Mouse (Mus musculus) embryonic fibroblast, embryonic 13.5 days (primary cell): ENCODE results near the gene Nr2e1.

ENCODE experiments used
- CTCF ChIP-seq: IDR thresholded peaks from 2 replicates; pipeline ENCODE4 v1.5.1; 2011; ENCODE audit warnings: mild to moderate bottlenecking, control low read depth, low read length, moderate library complexity, borderline replicate concordance; ENCODE audit not compliant: insufficient read depth
- POLR2A ChIP-seq: IDR thresholded peaks from 2 replicates; pipeline ENCODE4 v1.6.1; 2011; ENCODE audit warnings: low read depth, mild to moderate bottlenecking, control low read depth, low read length, moderate library complexity

DNA sequence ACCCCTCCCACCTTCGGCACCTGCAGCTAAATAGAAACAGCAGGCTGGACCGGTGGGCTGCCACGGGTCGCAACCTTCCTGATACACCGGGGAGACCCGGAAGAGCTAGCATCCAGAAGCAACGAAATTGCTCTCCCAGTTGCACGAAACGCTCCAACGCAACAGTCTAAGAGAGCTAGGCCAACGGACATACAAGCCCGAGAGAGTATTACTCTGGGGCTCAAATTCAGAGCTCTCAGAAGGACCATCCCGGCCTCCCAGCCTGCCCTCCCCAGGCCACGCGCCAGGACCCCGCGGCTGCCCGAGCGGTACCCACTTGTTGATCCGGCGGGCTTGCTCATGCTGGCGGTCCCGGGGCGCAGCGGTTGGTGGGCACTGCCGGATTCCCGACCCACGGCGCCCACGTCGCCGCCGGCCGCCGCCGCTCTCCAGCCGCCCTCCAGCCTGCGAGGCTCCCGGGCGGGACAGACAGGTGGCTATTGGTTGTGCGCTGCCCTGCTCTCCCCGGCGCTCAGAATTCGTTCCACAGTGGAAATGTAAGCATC lies 794 bp downstream of the Nr2e1 start:
- no peak for TF ChIP-seq CTCF
- TF ChIP-seq POLR2A = no peak
